Mouse (Mus musculus): ENCODE results near the gene Pgap3. TPM values are rescaled to one million over a fixed set of nuclear protein-coding genes. Genes with fewer than 3 reads are reported as not detected.

Gene Pgap3
- polyA plus RNA-seq, 1 experiment from 2014 or later, result 14.2 TPM

GRCm38 (mm10) chr11:98364410-98364809, 35.9 kb downstream of the Pgap3 start:
- Histone ChIP-seq H3K27ac (replicated peaks in 1 of 2; ENCODE audit: control insufficient read depth in 1 of 2, insufficient read depth in 1 of 2, low read depth in 2 of 2, low read length in 2 of 2) (no peak overlapping the region), H3K4me3 (ENCODE audit: control insufficient read depth in 1 of 2, insufficient read depth in 1 of 2, low read depth in 1 of 2, low read length in 2 of 2) (no peak overlapping the region), H3K4me1 (ENCODE audit: control insufficient read depth in 2 of 2, insufficient read depth in 2 of 2, low read length in 2 of 2) (peaks cover 27 to 43% of the 10 kb centered on the region in 2 experiments), H3K27me3 (ENCODE audit: control insufficient read depth, insufficient read depth, low read length) (no peaks in the 10 kb centered on the region), H3K36me3 (ENCODE audit: control insufficient read depth, insufficient read depth, low read length) (0 out of 2 replicates have a peak, but pooled peaks cover 8% of the 10 kb centered on the region), H3K4me2 (ENCODE audit: low read length) (no peak overlapping the region), H3K9me3 (ENCODE audit: control insufficient read depth, low read length) (no peaks in the 10 kb centered on the region), H3K9ac (ENCODE audit: low read length) (no peak overlapping the region)
- 89% methylated on average over 5 of the region's 5 CpGs for WGBS
- no peak for ATAC-seq (ENCODE audit: insufficient number of reproducible peaks, insufficient read depth, low FRiP score, low read depth)

DNA sequence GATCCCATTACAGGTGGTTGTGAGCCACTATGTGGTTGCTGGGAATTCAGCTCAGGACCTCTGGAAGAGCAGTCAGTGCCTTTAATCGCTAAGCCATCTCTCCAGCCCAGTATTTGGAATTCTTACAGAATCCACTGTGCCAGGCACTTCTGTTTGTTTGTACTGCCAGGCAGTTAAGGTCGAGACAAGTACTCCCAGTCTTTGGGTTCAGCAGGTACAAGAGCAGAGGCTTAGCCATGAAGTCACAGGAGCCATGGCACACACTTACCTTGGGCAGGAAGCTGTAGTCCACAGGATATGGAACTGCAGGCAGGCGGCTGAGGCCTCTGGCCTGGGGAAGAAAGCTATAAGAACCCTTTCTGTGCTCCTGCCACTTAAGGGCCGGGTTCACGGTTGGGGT, 36.5 kb downstream of the Pgap3 start:
- H3K9me3 ChIP-seq (ENCODE audit: control insufficient read depth, low read length), result no peaks in the 10 kb centered on the region
- H3K36me3 ChIP-seq (ENCODE audit: control insufficient read depth, insufficient read depth, low read length), result 0 out of 2 replicates have a peak, but pooled peaks cover 8% of the 10 kb centered on the region
- ATAC-seq (ENCODE audit: insufficient number of reproducible peaks, insufficient read depth, low FRiP score, low read depth), result no peak
- H3K27ac ChIP-seq (replicated peaks in 1 of 2; ENCODE audit: control insufficient read depth in 1 of 2, insufficient read depth in 1 of 2, low read depth in 2 of 2, low read length in 2 of 2), result no peak overlapping the region
- H3K4me1 ChIP-seq (ENCODE audit: control insufficient read depth in 2 of 2, insufficient read depth in 2 of 2, low read length in 2 of 2), result peaks cover 30 to 43% of the 10 kb centered on the region in 2 experiments
- no peak overlapping the region for H3K9ac ChIP-seq (ENCODE audit: low read length)
- no peak overlapping the region for H3K4me3 ChIP-seq (ENCODE audit: control insufficient read depth in 1 of 2, insufficient read depth in 1 of 2, low read depth in 1 of 2, low read length in 2 of 2)
- no peak overlapping the region for H3K4me2 ChIP-seq (ENCODE audit: low read length)
- WGBS, result 79% methylated on average over 5 of the region's 5 CpGs
- H3K27me3 ChIP-seq (ENCODE audit: control insufficient read depth, insufficient read depth, low read length), result no peaks in the 10 kb centered on the region

GRCm38 (mm10) chr11:98360866-98361521, 39.3 kb downstream of the Pgap3 start:
- peaks cover 18 to 35% of the 10 kb centered on the region in 2 experiments for H3K4me1 ChIP-seq (ENCODE audit: control insufficient read depth in 2 of 2, insufficient read depth in 2 of 2, low read length in 2 of 2)
- ATAC-seq (ENCODE audit: insufficient number of reproducible peaks, insufficient read depth, low FRiP score, low read depth), result no peak
- WGBS, result 72% methylated on average over 9 of the region's 9 CpGs
- no peaks in the 10 kb centered on the region for H3K9me3 ChIP-seq (ENCODE audit: control insufficient read depth, low read length)
- H3K27ac ChIP-seq (replicated peaks in 1 of 2; ENCODE audit: control insufficient read depth in 1 of 2, insufficient read depth in 1 of 2, low read depth in 2 of 2, low read length in 2 of 2), result peak overlapping the region in 1 of 2 experiments; percentile 27; a peak in 2 of 4 replicates
- 0 out of 2 replicates have a peak, but pooled peaks cover 5% of the 10 kb centered on the region for H3K36me3 ChIP-seq (ENCODE audit: control insufficient read depth, insufficient read depth, low read length)
- H3K4me2 ChIP-seq (ENCODE audit: low read length), result no peak overlapping the region
- no peak overlapping the region for H3K4me3 ChIP-seq (ENCODE audit: control insufficient read depth in 1 of 2, insufficient read depth in 1 of 2, low read depth in 1 of 2, low read length in 2 of 2)
- H3K27me3 ChIP-seq (ENCODE audit: control insufficient read depth, insufficient read depth, low read length), result no peaks in the 10 kb centered on the region
- H3K9ac ChIP-seq (ENCODE audit: low read length), result 0 out of 2 replicates have a peak overlapping the region, but pooled peaks have one; percentile 2

GRCm38 (mm10) chr11:98358161-98359083, 41.9 kb downstream of the Pgap3 start, which contains the start of gene Stard3:
TSS of gene Stard3 (plus strand) at chr11:98358368.
- H3K36me3 ChIP-seq (ENCODE audit: control insufficient read depth, insufficient read depth, low read length), result 0 out of 2 replicates have a peak, but pooled peaks cover 5% of the 10 kb centered on the region
- peak within 1 kb of the TSS; percentile 91 to 92 for H3K27ac ChIP-seq (replicated peaks in 1 of 2; ENCODE audit: control insufficient read depth in 1 of 2, insufficient read depth in 1 of 2, low read depth in 2 of 2, low read length in 2 of 2)
- H3K4me1 ChIP-seq (ENCODE audit: control insufficient read depth in 2 of 2, insufficient read depth in 2 of 2, low read length in 2 of 2), result peaks cover 18 to 40% of the 10 kb centered on the region in 2 experiments
- ATAC-seq (ENCODE audit: insufficient number of reproducible peaks, insufficient read depth, low FRiP score, low read depth), result peak; percentile 74
- H3K9me3 ChIP-seq (ENCODE audit: control insufficient read depth, low read length), result no peaks in the 10 kb centered on the region
- peak within 1 kb of the TSS; percentile 65 to 97 for H3K4me3 ChIP-seq (ENCODE audit: control insufficient read depth in 1 of 2, insufficient read depth in 1 of 2, low read depth in 1 of 2, low read length in 2 of 2)
- peak within 1 kb of the TSS; percentile 78 for H3K9ac ChIP-seq (ENCODE audit: low read length)
- WGBS, result under 1% methylated on average over 59 of the region's 60 CpGs
- peak within 1 kb of the TSS; percentile 76 for H3K4me2 ChIP-seq (ENCODE audit: low read length)
- no peaks in the 10 kb centered on the region for H3K27me3 ChIP-seq (ENCODE audit: control insufficient read depth, insufficient read depth, low read length)

- peaks cover 3% of the 10 kb centered on the region; the same call in 1 of the 2 replicates for H3K27me3 ChIP-seq (ENCODE audit: control insufficient read depth, insufficient read depth, low read length)
- peaks cover 18 to 40% of the 10 kb centered on the region in 2 experiments for H3K4me1 ChIP-seq (ENCODE audit: control insufficient read depth in 2 of 2, insufficient read depth in 2 of 2, low read length in 2 of 2)
- H3K9ac ChIP-seq (ENCODE audit: low read length), result peak overlapping the region; percentile 78
- H3K4me2 ChIP-seq (ENCODE audit: low read length), result peak overlapping the region; percentile 76
- H3K27ac ChIP-seq (replicated peaks in 1 of 2; ENCODE audit: control insufficient read depth in 1 of 2, insufficient read depth in 1 of 2, low read depth in 2 of 2, low read length in 2 of 2), result peak overlapping the region; percentile 91
- H3K4me3 ChIP-seq (ENCODE audit: control insufficient read depth in 1 of 2, insufficient read depth in 1 of 2, low read depth in 1 of 2, low read length in 2 of 2), result peak overlapping the region; percentile 50 to 65
- WGBS, result 11% methylated on average over 13 of the region's 13 CpGs
- 0 out of 2 replicates have a peak, but pooled peaks cover 5% of the 10 kb centered on the region for H3K36me3 ChIP-seq (ENCODE audit: control insufficient read depth, insufficient read depth, low read length)
- no peaks in the 10 kb centered on the region for H3K9me3 ChIP-seq (ENCODE audit: control insufficient read depth, low read length)
- ATAC-seq (ENCODE audit: insufficient number of reproducible peaks, insufficient read depth, low FRiP score, low read depth), result no peak
Measured at GRCm38 (mm10) chr11:98357396-98358160, 42.7 kb downstream of the Pgap3 start.

GRCm38 (mm10) chr11:98356625-98357394, 43.5 kb downstream of the Pgap3 start:
- H3K27me3 ChIP-seq (ENCODE audit: control insufficient read depth, insufficient read depth, low read length), result peaks cover 11% of the 10 kb centered on the region
- 70% methylated on average over 7 of the region's 7 CpGs for WGBS
- H3K9ac ChIP-seq (ENCODE audit: low read length), result peak overlapping the region; percentile 78; the same call in 1 of the 2 replicates
- no peak overlapping the region for H3K4me3 ChIP-seq (ENCODE audit: control insufficient read depth in 1 of 2, insufficient read depth in 1 of 2, low read depth in 1 of 2, low read length in 2 of 2)
- peaks cover 18 to 38% of the 10 kb centered on the region in 2 experiments for H3K4me1 ChIP-seq (ENCODE audit: control insufficient read depth in 2 of 2, insufficient read depth in 2 of 2, low read length in 2 of 2)
- no peaks in the 10 kb centered on the region for H3K9me3 ChIP-seq (ENCODE audit: control insufficient read depth, low read length)
- no peak for ATAC-seq (ENCODE audit: insufficient number of reproducible peaks, insufficient read depth, low FRiP score, low read depth)
- 0 out of 2 replicates have a peak, but pooled peaks cover 5% of the 10 kb centered on the region for H3K36me3 ChIP-seq (ENCODE audit: control insufficient read depth, insufficient read depth, low read length)
- H3K27ac ChIP-seq (replicated peaks in 1 of 2; ENCODE audit: control insufficient read depth in 1 of 2, insufficient read depth in 1 of 2, low read depth in 2 of 2, low read length in 2 of 2), result peak overlapping the region; percentile 91; a peak in 3 of 4 replicates
- H3K4me2 ChIP-seq (ENCODE audit: low read length), result peak overlapping the region; percentile 76
